Mouse (Mus musculus) heart, adult 2 months (tissue): ENCODE measurements around the gene Cox8b. TPM values are rescaled to one million over a fixed set of nuclear protein-coding genes. Genes with fewer than 3 reads are reported as not detected.

ENCODE experiments used
- DNase-seq, 2 experiments: peaks; one replicate each; pipeline ENCODE4 v3.0.0; 2021
- H3K27ac ChIP-seq: fragments of 200-600 bp; 2 replicates; pipeline ENCODE4 v1.8.1; 2022
- H3K27me3 ChIP-seq: fragments of 200-500 bp; 2 replicates; pipeline ENCODE4 v1.6.1; 2012; ENCODE audit warnings: mild to moderate bottlenecking, low read length, inconsistent platforms, mixed read lengths; ENCODE audit not compliant: control insufficient read depth, insufficient read depth
- H3K36me3 ChIP-seq: fragments of 200-500 bp; 2 replicates; pipeline ENCODE4 v1.6.1; 2012; ENCODE audit warnings: low read length, inconsistent platforms; ENCODE audit not compliant: control insufficient read depth, insufficient read depth
- H3K4me1 ChIP-seq: fragments of 200-500 bp; 2 replicates; pipeline ENCODE4 v1.6.1; 2011; ENCODE audit warnings: low read length; ENCODE audit not compliant: control insufficient read depth, insufficient read depth
- H3K4me3 ChIP-seq: fragments of 200-600 bp; 2 replicates; pipeline ENCODE4 v1.8.1; 2022
- H3K79me2 ChIP-seq: fragments of 200-500 bp; replicated peaks from 2 replicates; pipeline ENCODE4 v1.6.1; 2012; ENCODE audit warnings: mild to moderate bottlenecking, inconsistent platforms, low read length, moderate library complexity, mixed read lengths; ENCODE audit not compliant: control insufficient read depth, insufficient read depth
- H3K9ac ChIP-seq: fragments of 200-500 bp; 2 replicates; pipeline ENCODE4 v1.6.1; 2012; ENCODE audit warnings: low read depth, mild to moderate bottlenecking, control low read depth, inconsistent platforms, low read length, mixed read lengths
- CTCF ChIP-seq: fragments of 200-600 bp; IDR thresholded peaks from 2 replicates; pipeline ENCODE4 v1.8.1; 2022; ENCODE audit warnings: antibody characterized with exemption, mild to moderate bottlenecking, moderate library complexity
- EP300 ChIP-seq: fragments of 200-500 bp; IDR thresholded peaks from 2 replicates; pipeline ENCODE4 v1.6.1; 2011; ENCODE audit warnings: low read depth, low read length, control low read depth; ENCODE audit not compliant: insufficient read depth
- POLR2A ChIP-seq: fragments of 200-500 bp; IDR thresholded peaks from 2 replicates; pipeline ENCODE4 v1.6.1; 2011; ENCODE audit warnings: mild to moderate bottlenecking, low read depth, low read length, control low read depth; ENCODE audit not compliant: insufficient read depth
- WGBS: fragments of 180-500 bp; shearing (Covaris S2); methylation state at CpG from one replicate; pipeline ENCODE4 v1.1.7; 2018; 5-methylcytosine and 5-hydroxymethylcytosine counted together
- intact Hi-C: fragments of 180-260 bp; cut with DNase I; formaldehyde crosslinking; loops from one replicate; pipeline ENCODE4 v1.15.1; 2025
- polyA plus RNA-seq: library from polyadenylated mRNA; depleted of rRNA; stranded (reverse); fragments of >200 nt; gene quantifications from 2 replicates; pipeline ENCODE4 v1.2.3, GENCODE M21; 2012
- total RNA-seq, 2 experiments: library from RNA; stranded (reverse); gene quantifications; 2 replicates each; pipeline ENCODE4 v1.2.3; 2021

The Cox8b gene
- total and polyA plus RNA-seq, 3 experiments: 2,194 to 3,250 (median 2,777) TPM

DNA sequence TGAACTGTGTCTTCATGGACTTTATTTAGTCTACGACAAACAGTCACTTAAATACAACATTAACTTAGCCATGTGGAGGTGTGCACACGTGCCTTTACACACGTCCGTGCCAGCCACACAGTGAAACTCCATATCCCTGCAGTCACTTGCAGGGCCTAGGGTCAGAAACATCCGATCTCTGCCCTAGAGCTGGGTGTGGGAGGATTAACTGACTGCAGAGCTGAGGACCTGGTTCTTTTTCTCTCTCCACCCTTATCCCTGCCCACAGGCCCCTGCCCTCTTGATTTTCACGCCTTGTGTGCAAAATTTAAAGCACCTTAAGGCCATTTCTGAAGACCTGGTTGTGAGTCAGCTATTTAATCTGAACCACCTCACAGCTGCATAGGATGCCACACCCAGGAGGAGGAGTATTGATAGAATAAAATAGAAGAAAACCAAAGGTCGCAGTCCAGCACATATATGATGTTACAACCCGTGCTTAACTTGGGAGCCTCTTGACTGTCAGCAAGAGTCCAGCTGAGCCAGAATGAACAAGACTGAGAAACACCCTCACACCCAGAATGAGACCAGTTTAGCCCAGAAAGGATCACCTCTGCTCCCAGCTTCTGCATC lies 20.3 kb upstream of the Cox8b start, which contains the start of gene Nlrp6:
Gene Nlrp6, plus strand, starts transcription at position 485 of the 612 bp plus-strand sequence.
- intact Hi-C loops: no loop called here
- no peak for DNase-seq
- Histone ChIP-seq H3K79me2 (no peaks in the 10 kb centered on the region), H3K36me3 (no peaks in the 10 kb centered on the region), H3K4me3 (no peak within 1 kb of the TSS), H3K9ac (no peak within 1 kb of the TSS), H3K4me1 (peaks cover 4% of the 10 kb centered on the region), H3K27ac (no peak within 1 kb of the TSS), H3K27me3 (peaks cover 18% of the 10 kb centered on the region)
- WGBS: 74% methylated on average over 8 of the region's 8 CpGs
- TF ChIP-seq POLR2A (no peak), CTCF (no peak), EP300 (no peak)

DNA sequence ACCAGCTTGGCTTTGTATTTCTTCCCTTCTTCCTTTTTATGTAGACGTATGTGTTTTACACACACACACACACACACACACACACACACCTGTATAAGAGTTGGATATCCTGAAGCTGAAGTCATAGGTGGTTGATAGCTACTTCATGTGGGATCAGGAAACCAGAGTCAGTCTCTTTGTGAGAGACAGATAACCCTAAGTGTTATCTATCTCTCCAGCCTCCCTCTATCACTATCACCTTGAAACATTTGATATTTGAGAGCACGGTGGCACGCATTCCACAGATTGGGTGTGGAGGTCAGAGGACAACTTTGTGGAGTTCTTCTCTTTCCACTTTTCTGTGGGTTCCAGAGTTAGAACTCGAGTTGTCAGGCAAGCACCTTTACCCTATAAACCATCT lies 19.7 kb upstream of the Cox8b start:
- intact Hi-C loops: no loop called here

DNA sequence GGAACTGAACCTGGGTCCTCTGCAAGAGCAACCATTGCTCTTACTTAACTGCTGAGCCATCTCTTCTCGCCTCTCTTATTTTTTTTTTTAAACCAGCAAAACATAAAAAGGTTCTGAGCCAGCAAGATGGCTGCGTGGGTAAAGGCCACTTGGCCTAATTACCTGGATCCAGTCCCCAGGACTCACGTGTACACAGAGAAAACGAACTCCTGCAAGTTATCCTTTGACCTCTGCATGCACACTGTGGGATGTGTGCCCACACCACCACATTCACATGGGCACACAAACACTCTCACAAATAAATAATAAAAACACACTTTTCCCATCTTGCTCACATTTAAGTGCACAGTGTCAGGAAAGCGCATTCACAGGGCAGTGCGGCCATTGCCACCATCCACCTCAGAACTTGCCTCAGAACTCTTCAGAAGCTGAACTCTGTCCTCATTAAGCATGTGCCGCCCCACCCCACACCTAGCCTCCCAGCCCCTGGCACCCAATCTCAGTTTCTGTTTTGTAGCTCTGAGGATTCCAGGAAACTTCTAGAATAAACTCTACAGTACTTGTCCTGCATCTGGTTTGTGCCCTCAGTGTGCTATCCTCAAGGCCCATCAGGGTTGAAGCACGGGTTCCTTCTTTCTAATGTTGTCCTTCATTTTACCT lies 13.9 kb upstream of the Cox8b start:
- H3K27ac ChIP-seq: no peak overlapping the region
- H3K79me2 ChIP-seq: no peaks in the 10 kb centered on the region
- TF ChIP-seq CTCF (no peak), POLR2A (no peak), EP300 (no peak)
- H3K27me3 ChIP-seq: no peaks in the 10 kb centered on the region
- no peaks in the 10 kb centered on the region for H3K4me1 ChIP-seq
- H3K9ac ChIP-seq: no peak overlapping the region
- H3K36me3 ChIP-seq: no peaks in the 10 kb centered on the region
- no peak for DNase-seq
- no peak overlapping the region for H3K4me3 ChIP-seq
- 85% methylated on average over 8 of the region's 8 CpGs for WGBS
- intact Hi-C loops: no loop called here

More for the DNA sequence above, 19.7 kb upstream of the Cox8b start:
- Histone ChIP-seq H3K4me1 (peaks cover 4% of the 10 kb centered on the region), H3K27ac (no peak overlapping the region), H3K27me3 (peaks cover 18% of the 10 kb centered on the region), H3K79me2 (no peaks in the 10 kb centered on the region), H3K36me3 (no peaks in the 10 kb centered on the region), H3K4me3 (no peak overlapping the region), H3K9ac (no peak overlapping the region)
- 39% methylated on average over 4 of the region's 4 CpGs for WGBS
- TF ChIP-seq EP300: no peak
- no peak for TF ChIP-seq CTCF
- no peak for TF ChIP-seq POLR2A
- no peak for DNase-seq

DNA sequence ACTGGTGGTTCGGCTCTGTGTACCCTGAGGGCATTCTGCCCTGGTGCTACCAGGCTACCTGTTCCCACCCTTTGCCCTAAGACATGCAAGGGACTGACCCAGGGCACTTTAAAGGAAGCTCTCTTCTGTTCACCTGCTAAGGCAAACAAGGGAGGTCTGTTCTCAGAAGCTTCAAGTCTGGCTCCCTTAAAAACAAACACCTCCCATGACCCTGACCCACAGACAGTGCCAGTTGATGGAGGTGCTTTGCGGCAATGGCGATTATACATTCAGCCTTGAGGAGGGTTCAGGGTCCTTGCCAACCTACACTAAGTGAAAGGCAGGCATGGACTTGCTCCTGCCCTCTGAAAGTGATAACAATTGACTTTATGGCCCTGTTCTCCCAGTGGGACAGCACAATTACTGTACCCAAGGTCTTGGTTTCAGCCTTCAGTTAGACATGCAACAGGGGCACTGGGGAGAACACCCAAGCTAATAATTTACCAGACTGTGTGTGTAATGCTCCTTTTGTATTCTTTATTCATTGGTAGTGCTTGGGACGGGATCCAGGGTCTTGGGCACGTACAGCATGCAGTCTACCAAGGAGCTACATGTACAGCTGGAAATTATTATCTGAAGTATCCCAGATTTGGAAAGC lies 12.7 kb upstream of the Cox8b start:
- Histone ChIP-seq H3K9ac (no peak overlapping the region), H3K4me3 (no peak overlapping the region), H3K79me2 (no peaks in the 10 kb centered on the region), H3K27me3 (no peaks in the 10 kb centered on the region), H3K4me1 (no peaks in the 10 kb centered on the region), H3K27ac (no peak overlapping the region), H3K36me3 (no peaks in the 10 kb centered on the region)
- no peak for DNase-seq
- intact Hi-C loops: no loop called here
- no peak for TF ChIP-seq CTCF
- TF ChIP-seq EP300: no peak
- TF ChIP-seq POLR2A: no peak
- WGBS: 77% methylated on average over 5 of the region's 5 CpGs

DNA sequence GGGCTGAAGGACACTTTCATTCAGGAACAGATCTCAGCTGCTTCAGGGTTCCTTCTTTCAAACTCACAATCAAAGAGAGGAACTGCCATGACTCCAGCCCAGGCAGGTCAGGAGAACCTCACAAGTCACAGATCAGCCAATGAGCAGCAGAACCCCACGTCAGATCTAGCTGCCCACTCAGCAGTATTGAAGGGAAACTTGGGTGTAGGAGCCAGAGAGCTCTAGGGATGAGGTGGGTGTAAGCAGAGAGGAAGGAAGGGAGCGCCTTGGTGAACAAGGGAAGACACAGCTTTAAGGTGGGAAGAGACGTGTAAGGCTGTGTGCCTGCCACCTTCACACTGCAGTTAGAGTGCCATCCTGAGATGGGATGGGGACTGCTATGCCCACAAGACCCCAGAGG lies 12.0 kb upstream of the Cox8b start:
- 38% methylated on average over 3 of the region's 3 CpGs for WGBS
- Histone ChIP-seq H3K36me3 (no peaks in the 10 kb centered on the region), H3K9ac (no peak overlapping the region), H3K79me2 (no peaks in the 10 kb centered on the region), H3K4me1 (no peaks in the 10 kb centered on the region), H3K27me3 (no peaks in the 10 kb centered on the region), H3K27ac (no peak overlapping the region), H3K4me3 (no peak overlapping the region)
- intact Hi-C loops: no loop called here
- DNase-seq: no peak
- TF ChIP-seq EP300 (no peak), POLR2A (no peak), CTCF (no peak)

DNA sequence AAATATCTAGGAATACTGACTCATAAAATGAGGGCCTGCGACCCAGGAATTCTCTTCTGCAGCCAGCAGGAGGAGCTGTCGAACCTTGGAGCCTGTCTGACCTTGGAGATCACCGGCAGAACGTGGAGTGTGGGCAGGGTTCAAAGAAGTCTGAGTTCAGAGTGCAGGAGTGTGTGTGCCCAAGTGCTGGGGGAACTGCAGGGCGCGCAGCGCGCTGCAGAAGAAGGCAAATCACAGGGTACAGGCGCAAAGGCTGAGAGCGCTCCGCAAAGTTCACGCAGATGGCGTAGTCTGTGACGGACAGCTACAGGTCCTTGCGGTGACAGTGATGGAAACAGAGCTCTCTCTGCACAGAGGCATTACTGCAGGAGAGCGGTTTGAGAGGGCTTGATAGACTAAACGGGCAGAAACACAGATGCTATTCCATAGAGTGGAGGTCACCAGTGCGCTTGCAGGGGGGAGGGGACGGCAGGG lies 8.4 kb upstream of the Cox8b start:
- no peaks in the 10 kb centered on the region for H3K36me3 ChIP-seq
- peak; percentile 63; the same call in 1 of the 2 replicates for TF ChIP-seq EP300
- no peak for TF ChIP-seq POLR2A
- TF ChIP-seq CTCF: peak; percentile 94
- H3K27me3 ChIP-seq: no peaks in the 10 kb centered on the region
- no peaks in the 10 kb centered on the region for H3K4me1 ChIP-seq
- no peak overlapping the region for H3K27ac ChIP-seq
- peak overlapping the region; percentile 33 for H3K4me3 ChIP-seq
- peak; percentile 83 to 86 for DNase-seq
- 2% methylated on average over 19 of the region's 19 CpGs for WGBS
- intact Hi-C loops: loop anchor here (1.0 to 5.0 kb wide), 6 partner anchors 32 to 268 kb away; partner anchors contain the start of genes Gm45717, Ifitm2 and Pgghg
- H3K9ac ChIP-seq: peak overlapping the region; percentile 41; the same call in 1 of the 2 replicates
- no peaks in the 10 kb centered on the region for H3K79me2 ChIP-seq
